Mouse (Mus musculus): ENCODE data around the gene Tpi1.

GRCm38 (mm10) chr6:124859725-124860124 is 45.6 kb upstream of the Tpi1 start:
- TF ChIP-seq CTCF (IDR thresholded peaks at IDR 0.05) (no peak; the same call in 1 of the 2 replicates), EP300 (IDR thresholded peaks at IDR 0.05; ENCODE audit: insufficient read depth, low read depth, low read length) (no peak), POLR2A (IDR thresholded peaks at IDR 0.05; ENCODE audit: insufficient read depth, low read depth, low read length) (no peak)
